Mouse (Mus musculus) bone marrow macrophage, adult 2 months (primary cell): ENCODE results near the gene Lamb3. TPM values are rescaled to one million over a fixed set of nuclear protein-coding genes. Genes with fewer than 3 reads are reported as not detected.
A peak's percentile ranks its signal among the peaks of the same experiment; 100 is the strongest.

Experiments
- H3K27ac ChIP-seq: 2 replicates; pipeline ENCODE4 v1.5.1; 2012; ENCODE audit warnings: low read depth, low read length; ENCODE audit not compliant: insufficient read depth
- H3K4me1 ChIP-seq: 2 replicates; pipeline ENCODE4 v1.6.1; 2012; ENCODE audit warnings: low read length; ENCODE audit not compliant: control insufficient read depth, insufficient read depth
- H3K4me3 ChIP-seq: 2 replicates; pipeline ENCODE4 v1.5.1; 2012; ENCODE audit warnings: mild to moderate bottlenecking, low read length, moderate library complexity; ENCODE audit not compliant: insufficient read depth
- CTCF ChIP-seq: IDR thresholded peaks from 2 replicates; pipeline ENCODE4 v1.5.1; 2012; ENCODE audit warnings: low read depth, mild to moderate bottlenecking, low read length, moderate library complexity
- POLR2A ChIP-seq: IDR thresholded peaks from 2 replicates; pipeline ENCODE4 v1.6.1; 2012; ENCODE audit warnings: mild to moderate bottlenecking, low read depth, low read length, borderline replicate concordance
- polyA plus RNA-seq: library from polyadenylated mRNA; stranded (reverse); fragments of >200 nt; gene quantifications from 2 replicates; pipeline ENCODE4 v1.2.4, GENCODE M21; 2012; ENCODE audit not compliant: missing spikeins, insufficient read depth, insufficient read length

Gene Lamb3
- polyA plus RNA-seq, 1 experiment: 0.50 TPM

- Histone ChIP-seq H3K27ac (no peak overlapping the region), H3K4me3 (no peak overlapping the region), H3K4me1 (peaks cover 36% of the 10 kb centered on the region)
- TF ChIP-seq CTCF (no peak), POLR2A (no peak)
These were observed 9.2 kb upstream of the Lamb3 start for GRCm38 (mm10) chr1:193198312-193198711.

GRCm38 (mm10) chr1:193200640-193201382, 6.7 kb upstream of the Lamb3 start:
- peaks cover 33% of the 10 kb centered on the region for H3K4me1 ChIP-seq
- H3K27ac ChIP-seq: peak overlapping the region; percentile 94
- H3K4me3 ChIP-seq: peak overlapping the region; percentile 71
- TF ChIP-seq CTCF (no peak), POLR2A (no peak)

GRCm38 (mm10) chr1:193201383-193201778, 6.1 kb upstream of the Lamb3 start, which contains the start of gene Traf3ip3:
TSS of gene Traf3ip3 (minus strand) at chr1:193201703.
- peak within 1 kb of the TSS; percentile 94 for H3K27ac ChIP-seq
- H3K4me3 ChIP-seq: peak within 1 kb of the TSS; percentile 71
- peaks cover 31% of the 10 kb centered on the region for H3K4me1 ChIP-seq
- TF ChIP-seq CTCF (no peak), POLR2A (no peak)

- no peak for TF ChIP-seq CTCF
- no peak for TF ChIP-seq POLR2A
- no peak overlapping the region for H3K27ac ChIP-seq
- H3K4me3 ChIP-seq: no peak overlapping the region
- H3K4me1 ChIP-seq: peaks cover 22% of the 10 kb centered on the region
These were observed 3.7 kb upstream of the Lamb3 start for GRCm38 (mm10) chr1:193203821-193204220.

GRCm38 (mm10) chr1:193205431-193205830, 2.1 kb upstream of the Lamb3 start:
- Histone ChIP-seq H3K4me3 (no peak overlapping the region), H3K4me1 (peaks cover 10% of the 10 kb centered on the region), H3K27ac (no peak overlapping the region)
- TF ChIP-seq POLR2A (no peak), CTCF (no peak)

- H3K27ac ChIP-seq: no peak overlapping the region
These were observed 679 bp downstream of the Lamb3 start for GRCm38 (mm10) chr1:193208178-193208577.

GRCm38 (mm10) chr1:193211371-193211770, 3.9 kb downstream of the Lamb3 start:
- Histone ChIP-seq H3K4me3 (no peak overlapping the region), H3K4me1 (peaks cover 2% of the 10 kb centered on the region; the same call in 1 of the 2 replicates), H3K27ac (no peak overlapping the region)
- TF ChIP-seq CTCF (no peak), POLR2A (no peak)

More at GRCm38 (mm10) chr1:193208178-193208577, 679 bp downstream of the Lamb3 start:
- Histone ChIP-seq H3K4me1 (peaks cover 2% of the 10 kb centered on the region; the same call in 1 of the 2 replicates), H3K4me3 (no peak overlapping the region)
- TF ChIP-seq CTCF: peak; percentile 79
- no peak for TF ChIP-seq POLR2A

GRCm38 (mm10) chr1:193214053-193214452, 6.6 kb downstream of the Lamb3 start:
- TF ChIP-seq POLR2A (no peak), CTCF (no peak)
- Histone ChIP-seq H3K4me3 (no peak overlapping the region), H3K27ac (no peak overlapping the region), H3K4me1 (no peaks in the 10 kb centered on the region)

- H3K4me1 ChIP-seq: peaks cover 11% of the 10 kb centered on the region
- H3K4me3 ChIP-seq: no peak overlapping the region
- TF ChIP-seq CTCF (no peak), POLR2A (no peak)
- H3K27ac ChIP-seq: no peak overlapping the region
These were observed 8.5 kb downstream of the Lamb3 start for GRCm38 (mm10) chr1:193216000-193216399.

GRCm38 (mm10) chr1:193220408-193220807, 12.9 kb downstream of the Lamb3 start:
- TF ChIP-seq POLR2A (no peak), CTCF (no peak)
- Histone ChIP-seq H3K27ac (no peak overlapping the region), H3K4me3 (no peak overlapping the region), H3K4me1 (peaks cover 13% of the 10 kb centered on the region)

- H3K4me3 ChIP-seq: no peak overlapping the region
- H3K27ac ChIP-seq: no peak overlapping the region
- TF ChIP-seq POLR2A (no peak), CTCF (no peak)
- peaks cover 19% of the 10 kb centered on the region for H3K4me1 ChIP-seq
These were observed 18.0 kb downstream of the Lamb3 start for GRCm38 (mm10) chr1:193225531-193225930.
